Mouse (Mus musculus) midbrain, postnatal 0 days (tissue): ENCODE measurements around the gene Fam228a. TPM values are rescaled to one million over a fixed set of nuclear protein-coding genes. Genes with fewer than 3 reads are reported as not detected.

ENCODE experiments used
- ATAC-seq: fragments of 200-750 bp; cut with Nextera tagmentation; 2 replicates; pipeline ENCODE4 v1.8.0; 2017; ENCODE audit warnings: moderate number of reproducible peaks, mild to moderate bottlenecking, moderate TSS enrichment, moderate library complexity; ENCODE audit not compliant: low FRiP score
- DNase-seq: peaks from one replicate; pipeline ENCODE4 v3.0.0-alpha.2; 2015; ENCODE audit warnings: low spot score
- H3K27ac ChIP-seq: fragments of 300-500 bp; sonication (generic); 2 replicates; pipeline ENCODE4 v1.5.1; 2014; ENCODE audit warnings: low read depth, mild to moderate bottlenecking, low read length, mixed read lengths
- H3K27me3 ChIP-seq: fragments of 300-500 bp; sonication (generic); 2 replicates; pipeline ENCODE4 v1.6.1; 2014; ENCODE audit warnings: low read length, control low read depth, mixed read lengths; ENCODE audit not compliant: insufficient read depth
- H3K36me3 ChIP-seq: fragments of 300-500 bp; sonication (generic); 2 replicates; pipeline ENCODE4 v1.6.1; 2014; ENCODE audit warnings: low read length, control low read depth, mixed read lengths; ENCODE audit not compliant: insufficient read depth
- H3K4me1 ChIP-seq: fragments of 300-500 bp; sonication (generic); 2 replicates; pipeline ENCODE4 v1.6.1; 2014; ENCODE audit warnings: mild to moderate bottlenecking, control low read depth, antibody characterized with exemption, low read length, mixed read lengths; ENCODE audit not compliant: insufficient read depth
- H3K4me2 ChIP-seq: fragments of 300-500 bp; sonication (generic); 2 replicates; pipeline ENCODE4 v1.6.1; 2014; ENCODE audit warnings: low read depth, mild to moderate bottlenecking, low read length, mixed read lengths; ENCODE audit not compliant: poor library complexity, severe bottlenecking
- H3K4me3 ChIP-seq: fragments of 300-500 bp; sonication (generic); 2 replicates; pipeline ENCODE4 v1.5.1; 2014; ENCODE audit warnings: low read depth, mild to moderate bottlenecking, low read length, moderate library complexity
- H3K9ac ChIP-seq: fragments of 300-500 bp; sonication (generic); replicated peaks from 2 replicates; pipeline ENCODE4 v1.6.1; 2014; ENCODE audit warnings: mild to moderate bottlenecking, low read length, moderate library complexity, mixed read lengths; ENCODE audit not compliant: poor library complexity, severe bottlenecking
- H3K9me3 ChIP-seq: fragments of 300-500 bp; sonication (generic); 2 replicates; pipeline ENCODE4 v1.6.1; 2016; ENCODE audit warnings: low read length, control low read depth
- CTCF ChIP-seq: IDR thresholded peaks from 2 replicates; pipeline ENCODE4 v1.5.1; 2016; ENCODE audit warnings: antibody characterized with exemption, mild to moderate bottlenecking
- WGBS: fragments of 180-500 bp; shearing (Covaris S2); extraction: QIAGEN DNeasy Blood & Tissue Kit; methylation state at CpG from one replicate; pipeline ENCODE4 v1.1.7; 2014; 5-methylcytosine and 5-hydroxymethylcytosine counted together
- polyA plus RNA-seq: library from polyadenylated mRNA; unstranded; fragments of >200 nt; fragmentation: Nextera tagmentation; extraction: Ambion mirVana; gene quantifications from 2 replicates; pipeline ENCODE4 v1.2.1, GENCODE M21; 2015
- total RNA-seq: library from RNA; depleted of rRNA; stranded (reverse); fragments of >200 nt; gene quantifications from 2 replicates; pipeline ENCODE4 v1.2.3, GENCODE M21; 2014

The Fam228a gene
- total and polyA plus RNA-seq, 2 experiments from 2014 or later = 0.26 to 1.9 TPM

- Histone ChIP-seq H3K4me2 (no peak overlapping the region), H3K9me3 (no peaks in the 10 kb centered on the region), H3K4me3 (no peak overlapping the region), H3K27ac (no peak overlapping the region), H3K27me3 (no peaks in the 10 kb centered on the region), H3K9ac (no peak overlapping the region), H3K36me3 (no peaks in the 10 kb centered on the region), H3K4me1 (no peaks in the 10 kb centered on the region)
- ATAC-seq (no peak), DNase-seq (no peak)
- TF ChIP-seq CTCF = no peak
- WGBS = 88% methylated on average over 10 of the region's 10 CpGs
Measured at GRCm38 (mm10) chr12:4744486-4744885, 6.3 kb upstream of the Fam228a start.

GRCm38 (mm10) chr12:4742183-4742582 is 4.0 kb upstream of the Fam228a start:
- H3K4me2 ChIP-seq = no peak overlapping the region
- WGBS = 86% methylated on average over 3 of the region's 3 CpGs
- no peak for TF ChIP-seq CTCF
- no peak overlapping the region for H3K27ac ChIP-seq
- no peaks in the 10 kb centered on the region for H3K36me3 ChIP-seq
- DNase-seq (no peak), ATAC-seq (no peak)
- H3K4me3 ChIP-seq = no peak overlapping the region
- no peak overlapping the region for H3K9ac ChIP-seq
- no peaks in the 10 kb centered on the region for H3K27me3 ChIP-seq
- H3K4me1 ChIP-seq = no peaks in the 10 kb centered on the region
- no peaks in the 10 kb centered on the region for H3K9me3 ChIP-seq

GRCm38 (mm10) chr12:4740823-4741222 is 2.6 kb upstream of the Fam228a start:
- no peak overlapping the region for H3K27ac ChIP-seq
- 81% methylated on average over 7 of the region's 7 CpGs for WGBS

GRCm38 (mm10) chr12:4732332-4732731 is 5.9 kb downstream of the Fam228a start:
- Histone ChIP-seq H3K9me3 (no peaks in the 10 kb centered on the region), H3K27me3 (no peaks in the 10 kb centered on the region), H3K4me1 (no peaks in the 10 kb centered on the region), H3K4me2 (no peak overlapping the region), H3K9ac (no peak overlapping the region), H3K36me3 (no peaks in the 10 kb centered on the region), H3K27ac (no peak overlapping the region), H3K4me3 (no peak overlapping the region)
- ATAC-seq (no peak), DNase-seq (no peak)
- WGBS = 63% methylated on average over 4 of the region's 4 CpGs
- TF ChIP-seq CTCF = no peak

More at GRCm38 (mm10) chr12:4740823-4741222, 2.6 kb upstream of the Fam228a start:
- H3K27me3 ChIP-seq = no peaks in the 10 kb centered on the region
- no peak overlapping the region for H3K4me2 ChIP-seq
- no peaks in the 10 kb centered on the region for H3K4me1 ChIP-seq
- no peak overlapping the region for H3K9ac ChIP-seq
- no peak for DNase-seq
- H3K9me3 ChIP-seq = no peaks in the 10 kb centered on the region
- no peak for ATAC-seq
- no peak for TF ChIP-seq CTCF
- H3K36me3 ChIP-seq = no peaks in the 10 kb centered on the region
- no peak overlapping the region for H3K4me3 ChIP-seq

DNA sequence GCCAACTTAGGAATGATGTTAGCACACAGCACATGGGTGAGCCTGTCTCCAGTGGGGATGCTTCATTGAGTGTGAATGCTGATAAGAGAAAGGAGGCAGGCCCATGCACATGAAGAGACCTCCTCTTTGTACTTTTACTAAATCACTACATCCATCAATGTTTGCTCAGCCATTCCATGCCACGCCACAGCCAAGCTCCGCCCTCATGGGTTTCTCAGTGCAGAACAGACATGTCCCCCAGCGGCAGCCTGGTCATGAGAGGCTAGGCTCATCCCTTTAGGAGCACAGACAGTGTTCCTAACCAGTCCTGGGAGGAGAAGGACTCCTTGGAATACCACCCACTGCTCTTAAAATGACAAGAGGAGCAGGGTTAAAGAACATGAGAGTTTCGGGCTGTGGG is 6.6 kb downstream of the Fam228a start:
- Histone ChIP-seq H3K4me3 (no peak overlapping the region), H3K9ac (no peak overlapping the region), H3K4me2 (no peak overlapping the region), H3K4me1 (no peaks in the 10 kb centered on the region), H3K27me3 (no peaks in the 10 kb centered on the region), H3K9me3 (no peaks in the 10 kb centered on the region), H3K36me3 (no peaks in the 10 kb centered on the region), H3K27ac (no peak overlapping the region)
- 78% methylated on average over 4 of the region's 4 CpGs for WGBS
- ATAC-seq (no peak), DNase-seq (no peak)
- no peak for TF ChIP-seq CTCF

GRCm38 (mm10) chr12:4729165-4729564 is 9.1 kb downstream of the Fam228a start:
- Histone ChIP-seq H3K27ac (no peak overlapping the region), H3K4me3 (no peak overlapping the region), H3K4me1 (no peaks in the 10 kb centered on the region), H3K9me3 (no peaks in the 10 kb centered on the region), H3K4me2 (no peak overlapping the region), H3K27me3 (no peaks in the 10 kb centered on the region), H3K36me3 (no peaks in the 10 kb centered on the region), H3K9ac (no peak overlapping the region)
- ATAC-seq (no peak), DNase-seq (no peak)
- TF ChIP-seq CTCF = no peak
- WGBS = 84% methylated on average over 3 of the region's 3 CpGs
